Mouse (Mus musculus): Measurements from ENCODE around the gene Aatk.
A peak's percentile ranks its signal among the peaks of the same experiment; 100 is the strongest.

The Aatk gene

DNA sequence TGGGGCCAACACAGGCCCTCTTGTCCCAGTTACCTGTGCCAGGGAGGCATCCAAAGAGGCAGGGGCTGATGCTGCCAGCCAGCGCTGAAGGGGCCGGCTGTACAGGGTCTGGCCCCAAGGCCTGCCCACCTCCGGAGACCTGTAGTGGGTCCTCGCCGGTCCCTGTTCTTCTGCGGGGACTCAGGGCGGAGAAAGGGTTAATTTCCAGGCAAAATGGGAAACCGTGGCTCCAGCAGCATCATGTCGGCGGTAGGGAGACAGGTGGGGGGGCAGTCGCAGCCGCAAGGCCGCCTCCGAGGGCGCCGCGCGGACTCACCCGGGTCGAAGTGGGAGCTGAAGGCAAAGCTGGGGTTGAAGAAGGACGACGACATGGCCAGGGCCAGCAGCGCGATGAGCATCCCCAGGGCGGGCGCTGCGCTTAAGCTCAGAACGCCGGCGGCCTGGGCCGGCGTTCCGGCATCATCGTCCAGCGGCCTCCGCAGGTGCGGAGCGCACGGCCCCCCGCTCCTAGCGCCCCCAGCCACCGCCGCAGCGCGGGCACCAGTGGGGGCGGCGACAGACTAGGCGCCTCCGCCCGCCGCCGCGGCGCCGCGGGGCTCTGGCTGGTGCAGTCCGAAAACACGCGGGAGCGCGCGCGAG, at the start of gene Aatk:
Aatk (minus strand) TSS at position 615 of the 639 bp plus-strand sequence.
- no peak for DNase-seq (ENCODE audit: low read depth)

GRCm38 (mm10) chr11:120092817-120093591, 46.0 kb upstream of the Aatk start:
- no peak for DNase-seq (ENCODE audit: low read depth)

DNA sequence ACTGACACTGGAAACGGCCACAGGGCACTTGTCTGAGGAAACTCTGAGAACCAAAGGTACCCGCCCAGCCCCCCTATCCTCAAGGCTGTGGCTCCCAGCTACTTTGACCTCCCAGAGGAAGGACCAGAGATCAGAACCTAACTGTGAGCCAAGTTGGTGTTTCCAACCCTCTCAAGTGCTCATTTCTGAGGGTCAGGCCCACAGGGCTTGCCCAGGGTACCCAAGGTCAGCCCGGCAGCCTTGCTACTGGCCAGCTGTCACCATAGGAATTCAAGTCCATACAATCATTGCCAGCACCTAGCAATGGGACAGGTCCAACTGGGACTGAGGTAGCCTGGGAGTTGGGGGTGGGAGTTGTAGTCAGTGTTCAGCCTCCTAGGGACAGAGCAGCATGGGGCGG, 43.7 kb upstream of the Aatk start:
- DNase-seq (ENCODE audit: low read depth) = no peak

DNA sequence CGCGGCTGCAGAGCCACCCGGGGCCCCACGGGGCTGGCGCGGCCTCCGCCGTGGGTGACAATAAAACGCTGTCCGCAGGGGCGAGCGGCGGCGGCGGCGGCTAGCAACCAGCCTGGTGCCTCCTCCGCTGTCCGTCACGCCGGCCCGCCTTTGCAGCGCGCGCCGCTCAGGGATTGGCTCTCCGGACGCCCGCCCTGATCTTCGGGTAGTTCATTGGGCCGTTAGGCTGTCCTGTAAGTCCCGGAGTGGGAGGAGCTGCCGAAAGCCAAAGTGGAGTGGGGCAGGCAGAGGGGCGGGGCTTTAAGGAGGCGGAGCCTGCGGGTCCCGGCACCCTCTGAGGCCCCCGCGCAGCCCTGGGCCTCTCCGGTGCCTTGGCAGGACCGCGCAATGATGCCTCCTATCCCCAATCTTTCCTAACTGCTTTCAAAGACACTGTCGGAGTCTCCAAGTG, 39.8 kb upstream of the Aatk start, which contains the start of gene Cep131:
Cep131 (minus strand) TSS at position 126 of the 451 bp plus-strand sequence.
- DNase-seq (ENCODE audit: low read depth) = peak; percentile 97

- peak; percentile 38 for DNase-seq (ENCODE audit: low read depth)
Measured at GRCm38 (mm10) chr11:120085891-120086627, 39.1 kb upstream of the Aatk start.

GRCm38 (mm10) chr11:120080282-120080681, 33.3 kb upstream of the Aatk start:
- no peak for DNase-seq (ENCODE audit: low read depth)

DNA sequence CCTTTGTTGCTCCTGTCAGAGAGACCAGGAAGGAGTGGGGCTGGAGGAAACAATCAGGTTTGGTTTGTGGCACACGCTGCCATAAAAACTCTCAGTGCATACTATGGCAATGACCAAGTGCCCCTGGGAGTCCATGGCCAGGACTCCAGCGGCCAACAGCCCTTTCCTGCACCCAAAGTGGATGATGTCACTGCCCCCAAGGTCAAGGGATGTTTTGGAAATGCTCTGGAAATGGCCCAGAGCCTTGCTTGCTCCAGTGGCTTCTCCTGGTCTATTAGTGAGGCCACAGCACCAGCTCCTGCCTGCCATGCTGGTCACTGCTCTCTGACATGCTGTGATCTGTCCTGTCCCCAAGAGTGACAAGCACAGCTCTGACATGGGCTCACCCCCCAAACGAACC, 29.2 kb upstream of the Aatk start:
- DNase-seq (ENCODE audit: low read depth) = no peak

DNA sequence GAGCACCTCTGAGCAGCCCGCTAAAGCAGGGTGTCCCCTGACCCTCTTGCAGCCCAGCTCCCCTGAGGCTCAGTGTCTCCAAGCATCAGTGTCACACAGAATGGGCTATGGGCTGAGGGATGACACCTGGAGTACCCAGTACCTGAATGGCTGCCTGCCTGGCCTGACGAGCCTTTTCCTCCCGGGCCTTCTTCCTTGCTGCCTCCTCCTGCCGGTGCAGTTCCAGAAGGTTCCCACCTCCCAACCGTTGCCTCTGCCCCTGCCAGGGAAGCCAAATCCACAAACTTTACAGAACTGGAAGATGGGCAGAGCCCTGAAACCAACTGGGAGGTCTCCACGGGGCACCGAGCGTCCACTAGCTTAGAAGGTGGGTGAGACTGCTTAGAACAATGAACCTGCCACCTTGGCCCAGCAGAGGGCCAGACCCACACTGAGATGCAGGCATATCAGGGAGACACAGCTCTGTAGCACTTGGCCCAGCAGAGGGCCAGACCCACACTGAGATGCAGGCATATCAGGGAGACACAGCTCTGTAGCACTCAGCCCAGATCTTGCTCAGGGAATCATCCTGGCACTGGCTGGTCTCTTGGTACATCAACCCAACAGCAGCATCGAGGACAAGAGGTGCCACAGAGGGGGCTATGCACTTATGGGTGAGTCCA, 26.1 kb upstream of the Aatk start:
- DNase-seq (ENCODE audit: low read depth) = no peak

DNA sequence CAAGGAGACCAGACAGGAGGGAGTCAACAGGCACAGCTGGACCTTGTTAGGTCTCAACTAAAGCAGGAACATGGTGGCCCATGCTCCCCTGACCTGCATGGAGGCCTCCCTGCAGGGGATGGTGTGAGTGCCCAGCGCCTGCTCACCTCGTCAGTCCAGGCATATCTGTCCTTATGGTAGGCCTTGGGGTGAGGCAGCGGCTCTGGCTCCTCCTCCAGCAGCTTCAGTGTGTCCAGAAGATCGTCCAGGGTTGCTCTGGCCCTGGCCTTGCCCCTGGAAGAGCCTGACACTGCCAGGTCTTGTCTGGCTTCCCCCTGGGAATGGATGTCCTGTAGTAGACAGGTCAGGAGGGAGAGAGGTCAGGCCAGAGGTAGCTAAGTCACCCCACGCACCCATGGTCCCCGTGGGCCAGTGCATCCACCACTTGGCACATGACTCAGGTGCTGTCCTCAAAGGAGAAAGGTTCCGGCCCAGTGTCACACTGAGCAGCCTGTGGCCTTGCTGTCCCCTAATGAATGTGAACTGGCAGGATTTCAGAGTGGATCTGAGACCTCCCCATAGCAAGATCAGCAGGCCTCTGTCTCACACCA, 24.9 kb upstream of the Aatk start:
- DNase-seq (ENCODE audit: low read depth) = no peak

GRCm38 (mm10) chr11:120071065-120071464, 24.1 kb upstream of the Aatk start:
- DNase-seq (ENCODE audit: low read depth) = no peak

DNA sequence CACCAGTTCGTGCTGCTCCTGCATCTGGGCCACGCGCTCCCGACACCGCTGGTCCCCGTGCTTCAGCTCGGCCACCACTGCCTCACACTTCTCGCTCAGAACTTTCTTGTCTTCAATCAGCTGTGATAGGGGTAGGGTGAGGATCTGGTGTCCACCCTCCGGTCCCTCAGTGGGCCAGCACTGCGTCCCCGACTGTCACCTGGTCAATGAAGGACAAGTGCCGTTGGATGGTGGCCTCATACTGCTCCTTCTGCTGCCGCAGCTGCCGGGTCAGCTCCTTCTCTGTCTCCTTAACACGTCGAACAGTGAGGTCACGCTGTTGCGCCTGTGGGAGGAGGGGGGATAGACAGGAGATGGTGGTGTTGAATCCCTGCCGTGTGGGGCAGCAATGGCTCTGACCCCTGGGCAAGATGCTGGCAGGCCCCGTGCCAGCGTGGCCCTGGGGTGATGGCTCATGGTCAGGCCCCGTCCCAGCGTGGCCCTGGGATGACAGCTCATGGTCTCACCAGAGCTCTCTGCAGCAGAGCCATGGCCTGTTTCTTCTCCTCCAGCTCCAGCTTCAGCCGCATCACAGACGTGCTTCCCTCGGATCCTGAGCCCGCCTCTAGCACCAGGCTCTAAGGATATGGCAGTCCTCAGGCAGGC, 23.4 kb upstream of the Aatk start:
- no peak for DNase-seq (ENCODE audit: low read depth)

GRCm38 (mm10) chr11:120069261-120069660, 22.3 kb upstream of the Aatk start:
- no peak for DNase-seq (ENCODE audit: low read depth)

- DNase-seq (ENCODE audit: low read depth) = no peak
Measured at GRCm38 (mm10) chr11:120067834-120068233, 20.9 kb upstream of the Aatk start.

DNA sequence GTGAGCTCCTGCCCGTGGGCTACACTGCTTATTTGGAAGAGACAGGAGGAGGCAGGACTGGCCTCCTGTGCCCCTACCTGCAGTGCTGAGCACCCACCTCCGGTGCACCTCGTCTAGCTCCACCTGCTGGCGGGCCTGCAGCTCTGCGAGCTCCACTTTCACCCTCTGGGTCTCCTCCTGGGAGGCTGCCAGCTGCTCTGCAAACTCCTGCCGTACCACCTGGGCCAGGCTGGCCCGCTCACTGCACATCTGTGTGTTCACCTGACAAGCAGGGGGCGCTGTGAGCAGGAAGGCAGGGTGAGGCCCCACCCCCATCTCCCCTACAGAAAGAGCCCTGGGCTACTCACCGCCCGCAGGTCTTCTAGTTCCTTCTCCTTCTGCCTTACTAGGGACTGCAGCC, 18.3 kb upstream of the Aatk start:
- peak; percentile 33 for DNase-seq (ENCODE audit: low read depth)

- no peak for DNase-seq (ENCODE audit: low read depth)
Measured at GRCm38 (mm10) chr11:120064668-120065040, 17.7 kb upstream of the Aatk start.

- DNase-seq (ENCODE audit: low read depth) = peak; percentile 45
Measured at GRCm38 (mm10) chr11:120064006-120064667, 17.2 kb upstream of the Aatk start.

- DNase-seq (ENCODE audit: low read depth) = no peak
Measured at GRCm38 (mm10) chr11:120063326-120063725, 16.4 kb upstream of the Aatk start.

DNA sequence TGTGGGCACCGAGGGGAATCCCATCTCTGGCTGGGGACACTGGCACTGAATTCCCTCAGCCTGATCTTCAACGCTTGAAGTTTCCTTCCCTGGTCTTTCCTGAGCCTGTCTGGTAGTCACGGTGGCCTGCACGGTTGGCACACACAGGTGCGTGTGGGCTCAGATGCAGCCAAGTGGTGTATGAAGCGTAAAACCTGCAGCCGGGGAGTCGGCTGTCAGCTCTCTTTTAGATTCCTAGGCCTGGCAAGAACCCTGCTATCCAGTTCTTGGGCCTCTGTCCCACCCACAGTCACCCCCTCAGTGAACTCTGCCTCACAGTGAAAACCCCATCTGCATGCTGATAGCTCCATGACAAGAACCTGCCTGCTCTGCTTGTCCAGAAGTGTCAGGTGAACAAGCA, 13.7 kb upstream of the Aatk start:
- DNase-seq (ENCODE audit: low read depth) = no peak

DNA sequence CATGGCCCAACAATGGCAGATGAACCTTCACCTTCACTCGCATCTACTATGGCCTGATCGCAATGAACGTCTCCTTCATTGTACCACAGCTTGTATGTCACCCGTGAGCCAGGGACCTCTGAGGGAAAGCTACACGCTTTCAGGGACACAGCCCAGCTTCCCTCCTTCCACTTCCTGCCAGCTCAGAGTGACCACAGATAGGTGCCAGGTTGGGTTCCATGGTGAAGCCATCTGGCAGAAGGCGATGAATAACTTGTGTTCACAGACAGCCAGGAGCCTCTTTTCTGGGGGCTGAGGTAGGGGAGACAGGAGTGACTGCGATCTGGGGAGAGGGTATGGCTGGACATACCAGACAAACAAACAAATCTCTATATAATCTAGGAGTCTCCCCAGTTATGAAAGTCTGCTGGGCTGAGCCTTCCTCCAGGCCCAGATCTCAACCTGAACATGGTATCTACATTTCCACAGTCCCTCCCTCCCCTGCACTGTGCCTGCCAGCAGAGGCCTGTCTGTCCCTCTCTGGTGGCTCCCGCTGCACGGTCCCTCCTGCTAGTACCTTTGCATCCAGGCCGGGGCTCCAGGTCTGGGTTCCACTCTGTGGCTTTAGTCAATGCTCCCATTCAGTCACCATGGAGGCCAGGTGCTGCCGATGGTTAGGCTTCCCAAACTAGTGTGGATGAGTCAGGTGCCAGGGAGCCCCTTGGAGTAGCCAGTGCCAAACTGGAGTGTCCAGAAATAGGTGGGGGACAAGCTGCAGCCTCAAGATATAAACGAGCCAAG, 9.2 kb upstream of the Aatk start:
- DNase-seq (ENCODE audit: low read depth) = no peak

DNA sequence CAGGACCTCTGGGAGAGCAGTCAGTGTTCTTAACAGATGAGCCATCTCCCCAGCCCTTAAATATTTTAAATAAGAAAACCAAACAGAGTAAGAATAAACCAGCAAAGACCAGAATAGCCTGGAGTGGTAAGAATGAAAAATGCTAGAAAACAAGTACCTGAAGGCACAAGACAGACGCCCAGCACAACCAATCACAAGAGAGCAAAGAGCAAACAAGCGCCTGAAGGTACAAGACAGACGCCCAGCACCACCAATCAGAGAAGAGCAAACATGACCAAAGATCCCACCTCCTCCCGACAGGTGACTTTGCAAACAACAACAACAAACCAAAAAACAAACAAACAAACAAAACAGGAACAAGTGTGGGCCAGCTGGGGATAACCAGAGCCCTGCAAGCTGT, 6.9 kb upstream of the Aatk start:
- DNase-seq (ENCODE audit: low read depth) = no peak

Measured in 416B (cell line).